Mouse (Mus musculus): ENCODE measurements around the gene Asic3.

DNA sequence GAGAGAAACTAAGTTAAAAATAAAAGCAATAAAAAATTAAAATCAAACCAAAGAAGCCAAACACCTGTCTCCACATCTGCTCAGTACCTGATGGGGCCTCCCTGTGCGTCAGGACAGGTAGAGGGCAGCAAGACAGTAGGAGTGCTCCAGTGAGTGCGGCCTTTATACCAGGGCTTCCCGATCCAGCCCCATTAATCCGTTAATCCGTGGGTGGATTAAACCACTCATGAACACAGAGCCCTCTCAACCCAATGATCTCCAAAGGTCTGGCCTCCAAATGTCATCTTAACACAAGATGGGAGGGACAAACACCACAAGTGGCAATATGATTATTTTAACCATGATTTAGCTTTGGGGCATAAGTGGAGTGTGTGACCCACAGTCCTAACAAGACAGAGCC lies 39.4 kb upstream of the Asic3 start:
- TF ChIP-seq CTCF (IDR thresholded peaks at IDR 0.05; ENCODE audit: low read depth, low read length) (no peak), POLR2A (IDR thresholded peaks at IDR 0.05; ENCODE audit: insufficient read depth, low read length) (no peak)
